Mouse (Mus musculus) monocyte, adult 5-6 weeks (primary cell): Measurements from ENCODE around the gene Gm6899. TPM values are rescaled to one million over a fixed set of nuclear protein-coding genes. Genes with fewer than 3 reads are reported as not detected.
A peak's percentile ranks its signal among the peaks of the same experiment; 100 is the strongest.

Source experiments
- ATAC-seq: fragments of 153-309, 156-312 bp; replicated peaks from 2 replicates; pipeline ENCODE4 v1.8.0; 2017; ENCODE audit warnings: mild to moderate bottlenecking; ENCODE audit not compliant: low TSS enrichment, insufficient number of reproducible peaks, severe bottlenecking, poor library complexity, low FRiP score
- total RNA-seq: library from RNA; stranded (forward); fragments of 200-1000, 200-491, 200-594 nt; gene quantifications from 3 replicates; pipeline ENCODE4 v1.2.3, GENCODE M21; 2017

The Gm6899 gene
- total RNA-seq: not detected in 3 replicates

- peak; percentile 90 for ATAC-seq
These were observed at the start of gene Gm6899, which contains the start of gene Vrk2 for GRCm38 (mm10) chr11:26593061-26594059. Gene Gm6899 (plus strand): TSS chr11:26593241. Gene Vrk2 (minus strand): TSS chr11:26593999.

- ATAC-seq: no peak
These were observed 41.5 kb upstream of the Gm6899 start for GRCm38 (mm10) chr11:26551551-26551950.

GRCm38 (mm10) chr11:26585409-26586366 is 7.4 kb upstream of the Gm6899 start:
- peak; percentile 55 for ATAC-seq

- ATAC-seq: peak; percentile 67
These were observed 6.5 kb upstream of the Gm6899 start for GRCm38 (mm10) chr11:26586367-26587183.

- ATAC-seq: 0 out of 2 replicates have a peak, but pooled peaks have one; percentile 1
These were observed 5.9 kb upstream of the Gm6899 start for GRCm38 (mm10) chr11:26587184-26587524.

GRCm38 (mm10) chr11:26592395-26593053 is 517 bp upstream of the Gm6899 start:
- ATAC-seq: no peak

GRCm38 (mm10) chr11:26594487-26594886 is 1.4 kb downstream of the Gm6899 start:
- ATAC-seq: no peak

GRCm38 (mm10) chr11:26596186-26596585 is 3.1 kb downstream of the Gm6899 start:
- ATAC-seq: no peak

GRCm38 (mm10) chr11:26597145-26597544 is 4.1 kb downstream of the Gm6899 start:
- ATAC-seq: no peak

- ATAC-seq: no peak
These were observed 4.7 kb downstream of the Gm6899 start for GRCm38 (mm10) chr11:26597761-26598160.

- ATAC-seq: no peak
These were observed 5.8 kb downstream of the Gm6899 start for GRCm38 (mm10) chr11:26598876-26599275.

GRCm38 (mm10) chr11:26600692-26601091 is 7.7 kb downstream of the Gm6899 start:
- no peak; the same call in 1 of the 2 replicates for ATAC-seq

- no peak for ATAC-seq
These were observed 8.6 kb downstream of the Gm6899 start for GRCm38 (mm10) chr11:26601571-26602175.

- peak; percentile 90 for ATAC-seq
These were observed 11.1 kb downstream of the Gm6899 start for GRCm38 (mm10) chr11:26604061-26604655.

- no peak for ATAC-seq
These were observed 15.8 kb downstream of the Gm6899 start for GRCm38 (mm10) chr11:26608795-26609194.

GRCm38 (mm10) chr11:26618475-26619223 is 25.6 kb downstream of the Gm6899 start:
- ATAC-seq: no peak
